ENCODE assay signal across 8 mouse cellular contexts in genomic region chr13:38658528-38659280, GRCm38 (mm10). TPM values are rescaled to one million over a fixed set of nuclear protein-coding genes. Genes with fewer than 3 reads are reported as not detected.
DNase-seq lines count a peak whose midpoint lies in the region; ATAC-seq and TF ChIP-seq lines count a peak whose summit lies in the region.

TSS of gene Eef1e1 (minus strand) at chr13:38659058.

- H3K36me3 ChIP-seq in heart, embryonic 15.5 days, result peaks cover 22% of the 10 kb centered on the region
- H3K36me3 ChIP-seq in liver, embryonic 14.5 days (replicated peaks; ENCODE audit: control insufficient read depth, insufficient read depth, low read depth), result peaks cover 23% of the 10 kb centered on the region
- H3K36me3 ChIP-seq in neural tube, embryonic 11.5 days (ENCODE audit: control insufficient read depth, insufficient read depth, low read length), result peaks cover 13% of the 10 kb centered on the region
- H3K36me3 ChIP-seq in stomach, postnatal 0 days (ENCODE audit: control insufficient read depth, insufficient read depth, low read length), result peaks cover 2% of the 10 kb centered on the region; the same call in 1 of the 2 replicates

- H3K4me3 ChIP-seq in heart, embryonic 15.5 days, result peak within 1 kb of the TSS; percentile 90
- H3K4me3 ChIP-seq in liver, embryonic 14.5 days (ENCODE audit: insufficient read depth in 1 of 2, low read depth in 2 of 2, low read length in 2 of 2), result peak within 1 kb of the TSS; percentile 78 to 87
- peak within 1 kb of the TSS; percentile 96 for H3K4me3 ChIP-seq in neural tube, embryonic 11.5 days (ENCODE audit: low read depth, low read length)
- H3K4me3 ChIP-seq in stomach, postnatal 0 days (ENCODE audit: low read depth, low read length), result peak within 1 kb of the TSS; percentile 91

- H3K4me2 ChIP-seq in heart, embryonic 15.5 days, result peak within 1 kb of the TSS; percentile 60
- peak within 1 kb of the TSS; percentile 64 for H3K4me2 ChIP-seq in liver, embryonic 14.5 days (ENCODE audit: low read depth)
- peak within 1 kb of the TSS; percentile 81 for H3K4me2 ChIP-seq in neural tube, embryonic 11.5 days (ENCODE audit: low read depth)
- H3K4me2 ChIP-seq in stomach, postnatal 0 days (replicated peaks; ENCODE audit: low read depth), result peak within 1 kb of the TSS; percentile 62

- peak; percentile 83 for TF ChIP-seq CTCF in liver, embryonic 14.5 days (IDR thresholded peaks at IDR 0.05; ENCODE audit: low read depth)
- TF ChIP-seq CTCF in stomach, postnatal 0 days (IDR thresholded peaks at IDR 0.05; ENCODE audit: low read depth), result peak; percentile 79

- no peak for TF ChIP-seq EP300 in liver, embryonic 14.5 days (IDR thresholded peaks at IDR 0.05; ENCODE audit: low read depth)
- no peak for TF ChIP-seq EP300 in stomach, postnatal 0 days (optimal IDR thresholded peaks at IDR 0.05)

- peak within 1 kb of the TSS; percentile 78 for H3K9ac ChIP-seq in heart, embryonic 15.5 days
- peak within 1 kb of the TSS; percentile 69 for H3K9ac ChIP-seq in liver, embryonic 14.5 days (replicated peaks)
- peak within 1 kb of the TSS; percentile 91 for H3K9ac ChIP-seq in neural tube, embryonic 11.5 days (ENCODE audit: low read length)
- peak within 1 kb of the TSS; percentile 79 for H3K9ac ChIP-seq in stomach, postnatal 0 days (ENCODE audit: low read length)

- peaks cover 10% of the 10 kb centered on the region for H3K4me1 ChIP-seq in heart, embryonic 15.5 days (replicated peaks)
- H3K4me1 ChIP-seq in liver, embryonic 14.5 days (replicated peaks; ENCODE audit: control insufficient read depth in 2 of 2, insufficient read depth in 2 of 2, low read length in 1 of 2), result peaks cover 14 to 21% of the 10 kb centered on the region in 2 experiments
- peaks cover 4% of the 10 kb centered on the region for H3K4me1 ChIP-seq in neural tube, embryonic 11.5 days (ENCODE audit: control insufficient read depth, insufficient read depth, low read length)
- H3K4me1 ChIP-seq in stomach, postnatal 0 days (replicated peaks; ENCODE audit: control insufficient read depth, insufficient read depth), result peaks cover 4% of the 10 kb centered on the region; the same call in 1 of the 2 replicates

- no peaks in the 10 kb centered on the region for H3K9me3 ChIP-seq in heart, embryonic 15.5 days (replicated peaks)
- no peaks in the 10 kb centered on the region; the same call in 1 of the 2 replicates for H3K9me3 ChIP-seq in liver, embryonic 14.5 days (ENCODE audit: control insufficient read depth, low read length)
- H3K9me3 ChIP-seq in neural tube, embryonic 11.5 days (ENCODE audit: control insufficient read depth, low read length), result no peaks in the 10 kb centered on the region
- H3K9me3 ChIP-seq in stomach, postnatal 0 days (ENCODE audit: control insufficient read depth, low read length), result no peaks in the 10 kb centered on the region

- peak; percentile 99 for ATAC-seq in CD4-positive, CD25-positive, alpha-beta regulatory T cell, adult 4 months
- peak; percentile 99 for ATAC-seq in heart, embryonic 15.5 days (replicated peaks; ENCODE audit: insufficient number of reproducible peaks, insufficient read depth, low FRiP score, low read depth)
- peak; percentile 99 for ATAC-seq in liver, embryonic 14.5 days (ENCODE audit: insufficient read depth)
- ATAC-seq in neural tube, embryonic 11.5 days (ENCODE audit: insufficient read depth, low FRiP score, low TSS enrichment), result peak; percentile 99
- ATAC-seq in stomach, postnatal 0 days (ENCODE audit: low FRiP score, low TSS enrichment), result peak; percentile 99

- peak within 1 kb of the TSS; percentile 82 for H3K27ac ChIP-seq in heart, embryonic 15.5 days
- peak within 1 kb of the TSS; percentile 64 for H3K27ac ChIP-seq in liver, embryonic 14.5 days
- H3K27ac ChIP-seq in neural tube, embryonic 11.5 days (ENCODE audit: low read depth, low read length), result peak within 1 kb of the TSS; percentile 68
- peak within 1 kb of the TSS; percentile 82 for H3K27ac ChIP-seq in stomach, postnatal 0 days (replicated peaks)

- WGBS in heart, embryonic 15.5 days, result under 1% methylated on average over 59 of the region's 59 CpGs
- under 1% methylated on average over 59 of the region's 59 CpGs for WGBS in liver, embryonic 14.5 days (ENCODE audit: insufficient replicate concordance)
- WGBS in neural tube, embryonic 11.5 days, result under 1% methylated on average over 59 of the region's 59 CpGs
- under 1% methylated on average over 58 of the region's 59 CpGs for WGBS in stomach, postnatal 0 days

- H3K27me3 ChIP-seq in heart, embryonic 15.5 days, result no peaks in the 10 kb centered on the region
- H3K27me3 ChIP-seq in liver, embryonic 14.5 days (ENCODE audit: control insufficient read depth, insufficient read depth, low read length), result no peaks in the 10 kb centered on the region
- H3K27me3 ChIP-seq in neural tube, embryonic 11.5 days (ENCODE audit: control insufficient read depth, insufficient read depth, low read length), result no peaks in the 10 kb centered on the region
- H3K27me3 ChIP-seq in stomach, postnatal 0 days (ENCODE audit: control insufficient read depth, insufficient read depth, low read length), result no peaks in the 10 kb centered on the region

- peak; percentile 92 for DNase-seq in c-Kit-negative CD71-positive TER-119-positive erythroid progenitor cells, embryonic 14.5 days (ENCODE audit: low read depth, low spot score)
- peak; percentile 88 for DNase-seq in fibroblast of lung, adult 2 months (ENCODE audit: low read depth)
- DNase-seq in kidney, postnatal 25 days, result peak; percentile 94 to 97
- DNase-seq in liver, embryonic 14.5 days (ENCODE audit: low read depth in 3 of 3, low spot score in 3 of 3), result peak; percentile 90 to 93 (median 92)
- peak; percentile 93 for DNase-seq in neural tube, embryonic 11.5 days (ENCODE audit: low spot score)
- peak; percentile 96 for DNase-seq in stomach, postnatal 0 days (ENCODE audit: low spot score)

RNA-seq across cellular contexts. Expression of gene Eef1e1, which starts in this region (rescaled TPM):
- 10 to 100 TPM; 40.4 to 47.1 TPM for polyA plus RNA-seq in CD4-positive, CD25-positive, alpha-beta regulatory T cell, adult 4 months (2017; shearing (Covaris generic))
- polyA plus RNA-seq in heart, embryonic 15.5 days (2015; fragmentation: Nextera tagmentation; extraction: Ambion mirVana), result 25.5 and 29.9 TPM in 2 replicates
- polyA plus RNA-seq in liver, embryonic 14.5 days (2012; rRNA removed), result 14.2 and 20.3 TPM in 2 replicates
- polyA plus RNA-seq in liver, embryonic 14.5 days (2014; fragmentation: Nextera tagmentation; extraction: Ambion mirVana), result 51.8 and 52.1 TPM in 2 replicates
- polyA plus RNA-seq in neural tube, embryonic 11.5 days (2014; fragmentation: Nextera tagmentation; extraction: Ambion mirVana), result 69.0 and 77.3 TPM in 2 replicates
- polyA plus RNA-seq in stomach, postnatal 0 days (2015; fragmentation: Nextera tagmentation; extraction: Ambion mirVana), result 24.5 and 25.6 TPM in 2 replicates

Comparison
In these comparisons a context has a peak if more than half of its experiments do, and no peak if none do; other contexts are left out.
1. Peak in every context shown above with its lines: DNase-seq, ATAC-seq, H3K4me3 ChIP-seq and H3K27ac ChIP-seq.